Mouse (Mus musculus): Measurements from ENCODE around the gene Pik3r2. TPM values are rescaled to one million over a fixed set of nuclear protein-coding genes. Genes with fewer than 3 reads are reported as not detected.

The Pik3r2 gene
- polyA plus RNA-seq, 1 experiment from 2014 or later: 84.3 TPM

DNA sequence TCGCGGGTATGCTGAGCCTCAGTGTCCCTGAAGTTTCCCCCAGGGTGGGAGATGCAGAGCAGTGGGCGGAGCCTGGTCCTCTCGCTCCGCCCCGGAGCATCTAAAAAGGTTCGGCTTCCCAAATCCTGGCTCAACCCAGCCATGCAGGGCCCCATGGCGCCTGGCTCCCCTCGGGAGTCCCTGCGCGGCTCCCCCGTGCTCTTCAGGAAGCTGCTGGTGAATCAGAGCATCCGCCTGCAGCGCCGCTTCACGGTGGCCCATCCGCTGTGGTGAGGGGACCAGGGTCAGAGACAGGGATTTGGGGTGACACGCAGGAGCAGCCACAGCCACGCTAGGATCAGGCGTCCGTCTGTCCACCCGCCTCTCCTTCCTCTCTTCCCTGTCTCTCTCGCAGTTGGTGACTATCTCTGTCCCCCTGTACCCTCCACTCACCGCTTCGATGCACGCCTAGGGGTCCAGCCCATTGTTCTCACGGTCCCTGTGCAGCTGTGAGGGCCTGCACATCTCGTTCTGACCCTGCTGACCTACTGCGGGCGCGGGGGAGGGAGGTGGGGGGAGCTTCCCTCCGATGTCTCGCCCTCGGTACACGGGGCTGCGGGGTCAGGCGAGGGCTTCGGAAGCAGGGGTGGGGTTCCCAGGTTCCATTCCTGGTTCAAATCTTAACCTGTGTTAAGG, 33.4 kb downstream of the Pik3r2 start:
- 2% methylated on average over 38 of the region's 38 CpGs for WGBS

GRCm38 (mm10) chr8:70742176-70742575, 34.3 kb downstream of the Pik3r2 start:
- peaks cover 16% of the 10 kb centered on the region for H3K4me1 ChIP-seq
- H3K4me2 ChIP-seq: no peak overlapping the region
- no peak overlapping the region for H3K4me3 ChIP-seq
- no peak overlapping the region; the same call in 1 of the 2 replicates for H3K9ac ChIP-seq
- 76% methylated on average over 11 of the region's 11 CpGs for WGBS
- no peak for ATAC-seq
- H3K9me3 ChIP-seq (replicated peaks): no peaks in the 10 kb centered on the region
- H3K27ac ChIP-seq: no peak overlapping the region
- H3K27me3 ChIP-seq: peaks cover 81% of the 10 kb centered on the region
- no peaks in the 10 kb centered on the region for H3K36me3 ChIP-seq (ENCODE audit: poor library complexity, severe bottlenecking)

More for the DNA sequence above, 33.4 kb downstream of the Pik3r2 start:
- no peak for ATAC-seq
- H3K4me3 ChIP-seq: peak overlapping the region; percentile 31
- no peak overlapping the region for H3K27ac ChIP-seq
- H3K9me3 ChIP-seq (replicated peaks): no peaks in the 10 kb centered on the region
- H3K9ac ChIP-seq: peak overlapping the region; percentile 51
- H3K4me2 ChIP-seq: peak overlapping the region; percentile 57
- no peaks in the 10 kb centered on the region for H3K36me3 ChIP-seq (ENCODE audit: poor library complexity, severe bottlenecking)
- peaks cover 16% of the 10 kb centered on the region for H3K4me1 ChIP-seq
- peaks cover 83% of the 10 kb centered on the region for H3K27me3 ChIP-seq

GRCm38 (mm10) chr8:70741661-70742060, 34.9 kb downstream of the Pik3r2 start:
- ATAC-seq: no peak
- Histone ChIP-seq H3K27ac (no peak overlapping the region), H3K4me2 (no peak overlapping the region), H3K27me3 (peaks cover 76% of the 10 kb centered on the region), H3K36me3 (ENCODE audit: poor library complexity, severe bottlenecking) (no peaks in the 10 kb centered on the region), H3K4me1 (peaks cover 16% of the 10 kb centered on the region), H3K9me3 (replicated peaks) (no peaks in the 10 kb centered on the region), H3K4me3 (no peak overlapping the region), H3K9ac (no peak overlapping the region)
- WGBS: 66% methylated on average over 5 of the region's 5 CpGs

DNA sequence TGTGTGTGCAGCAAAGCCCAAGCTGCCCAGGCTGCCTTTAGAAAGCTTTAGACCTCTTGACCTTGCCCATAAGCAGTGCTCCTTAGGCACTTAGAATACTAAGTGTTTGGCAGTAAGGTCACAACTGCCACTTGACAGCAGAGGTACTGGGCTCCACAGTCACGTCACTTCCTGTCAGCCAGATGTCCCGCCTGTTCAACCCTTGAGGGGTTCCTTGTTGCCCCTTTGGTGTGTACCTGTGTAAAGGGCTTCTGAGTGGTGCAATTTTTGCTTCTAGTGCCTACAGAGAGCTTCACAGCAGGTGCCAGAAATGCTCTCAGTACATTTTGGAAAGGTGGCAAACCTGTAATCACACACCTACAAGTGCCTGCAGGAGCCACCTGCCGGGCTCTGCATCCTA, 38.3 kb downstream of the Pik3r2 start:
- H3K27ac ChIP-seq: no peak overlapping the region
- H3K4me2 ChIP-seq: no peak overlapping the region
- no peak for ATAC-seq
- 74% methylated on average over 3 of the region's 3 CpGs for WGBS
- H3K9me3 ChIP-seq (replicated peaks): no peaks in the 10 kb centered on the region
- H3K4me3 ChIP-seq: no peak overlapping the region
- H3K9ac ChIP-seq: no peak overlapping the region
- peaks cover 45% of the 10 kb centered on the region for H3K27me3 ChIP-seq
- peaks cover 4% of the 10 kb centered on the region for H3K4me1 ChIP-seq
- no peaks in the 10 kb centered on the region for H3K36me3 ChIP-seq (ENCODE audit: poor library complexity, severe bottlenecking)

DNA sequence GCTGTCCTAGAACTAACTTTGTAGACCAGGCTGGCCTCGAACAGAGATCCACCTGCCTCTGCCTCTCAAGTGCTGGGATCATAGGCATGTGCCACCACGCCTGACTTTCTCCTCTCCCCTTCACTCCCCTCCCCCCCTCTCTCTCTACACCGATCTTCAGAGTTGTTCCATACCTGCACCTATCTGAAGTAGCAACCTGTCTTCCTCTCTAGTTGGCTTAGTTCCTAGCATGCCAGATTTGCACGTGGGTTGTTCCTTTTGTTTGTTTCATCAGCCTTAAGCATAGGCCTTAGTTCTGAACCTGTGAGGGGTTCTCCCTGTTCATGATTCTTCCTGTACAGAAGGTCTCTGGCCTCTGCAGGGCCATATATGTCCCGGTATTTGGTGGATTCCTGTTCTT, 38.8 kb downstream of the Pik3r2 start:
- no peaks in the 10 kb centered on the region for H3K36me3 ChIP-seq (ENCODE audit: poor library complexity, severe bottlenecking)
- H3K4me2 ChIP-seq: no peak overlapping the region
- H3K27ac ChIP-seq: no peak overlapping the region
- peaks cover 40% of the 10 kb centered on the region for H3K27me3 ChIP-seq
- H3K9me3 ChIP-seq (replicated peaks): no peaks in the 10 kb centered on the region
- 67% methylated on average over 5 of the region's 5 CpGs for WGBS
- no peak overlapping the region for H3K9ac ChIP-seq
- H3K4me1 ChIP-seq: no peaks in the 10 kb centered on the region
- no peak for ATAC-seq
- H3K4me3 ChIP-seq: no peak overlapping the region

DNA sequence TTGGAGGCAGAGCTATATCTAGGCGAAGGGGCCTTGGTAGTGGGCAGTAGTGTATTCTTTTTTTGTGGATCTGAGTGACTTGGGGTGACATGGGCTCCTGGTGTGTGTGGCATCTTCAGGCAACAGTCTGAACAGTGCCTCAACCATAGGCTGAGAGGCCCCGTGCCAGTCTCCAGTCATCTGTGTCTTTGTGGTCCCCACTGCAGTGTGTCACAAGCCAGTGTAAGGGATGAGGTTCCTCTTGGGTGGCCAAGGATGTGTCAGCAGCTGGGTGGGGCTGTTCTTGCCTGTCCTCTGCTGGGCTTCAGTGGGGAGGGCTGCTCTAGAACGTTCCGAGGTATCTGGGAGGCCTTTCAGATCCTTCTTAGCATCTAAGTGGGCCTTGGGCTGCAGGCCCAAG, 45.6 kb downstream of the Pik3r2 start:
- no peak overlapping the region for H3K9ac ChIP-seq
- no peak overlapping the region for H3K4me2 ChIP-seq
- H3K9me3 ChIP-seq (replicated peaks): no peaks in the 10 kb centered on the region
- 86% methylated on average over 4 of the region's 4 CpGs for WGBS
- ATAC-seq: no peak
- no peak overlapping the region for H3K27ac ChIP-seq
- H3K4me3 ChIP-seq: no peak overlapping the region
- peaks cover 4% of the 10 kb centered on the region for H3K4me1 ChIP-seq
- no peaks in the 10 kb centered on the region for H3K36me3 ChIP-seq (ENCODE audit: poor library complexity, severe bottlenecking)
- H3K27me3 ChIP-seq: peaks cover 62% of the 10 kb centered on the region

DNA sequence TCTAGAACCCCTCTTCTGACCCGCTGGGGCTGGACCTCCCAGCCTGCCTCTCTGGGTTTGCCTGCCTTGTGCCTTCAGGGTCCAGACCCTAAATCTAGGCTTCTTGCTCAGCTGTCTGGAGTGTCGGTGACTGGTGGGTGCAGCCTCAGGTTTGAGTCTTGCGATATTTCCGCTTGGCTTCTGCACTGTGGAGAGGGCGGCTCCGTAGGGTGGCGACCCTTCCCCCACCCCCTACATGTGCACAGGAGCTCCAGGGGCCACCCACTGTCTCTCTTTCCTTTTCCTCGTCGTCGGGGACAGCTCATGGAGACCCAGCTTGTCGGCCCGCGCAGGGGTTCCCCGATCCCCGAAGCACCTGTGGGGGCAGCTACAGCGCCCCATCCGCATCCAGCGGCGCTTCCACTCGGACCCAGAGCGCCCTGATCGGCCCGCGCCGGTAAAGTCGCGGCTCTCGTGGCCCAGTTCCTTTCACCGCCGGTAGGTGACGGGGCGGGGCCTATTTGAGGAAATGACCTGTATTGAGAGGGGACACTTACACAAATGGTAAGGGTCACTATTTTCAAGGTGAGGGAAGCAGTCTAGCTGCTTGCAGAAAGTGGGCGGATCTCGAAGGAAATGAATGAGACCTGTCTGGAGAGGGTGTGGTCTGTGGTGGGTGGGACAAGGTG, 46.6 kb downstream of the Pik3r2 start:
- ATAC-seq: no peak
- H3K4me1 ChIP-seq: peaks cover 4% of the 10 kb centered on the region
- peak overlapping the region; percentile 43; the same call in 1 of the 2 replicates for H3K9ac ChIP-seq
- peaks cover 59% of the 10 kb centered on the region for H3K27me3 ChIP-seq
- 5% methylated on average over 34 of the region's 34 CpGs for WGBS
- no peaks in the 10 kb centered on the region for H3K36me3 ChIP-seq (ENCODE audit: poor library complexity, severe bottlenecking)
- H3K4me3 ChIP-seq: peak overlapping the region; percentile 23
- no peaks in the 10 kb centered on the region for H3K9me3 ChIP-seq (replicated peaks)
- H3K4me2 ChIP-seq: peak overlapping the region; percentile 50
- H3K27ac ChIP-seq: no peak overlapping the region

DNA sequence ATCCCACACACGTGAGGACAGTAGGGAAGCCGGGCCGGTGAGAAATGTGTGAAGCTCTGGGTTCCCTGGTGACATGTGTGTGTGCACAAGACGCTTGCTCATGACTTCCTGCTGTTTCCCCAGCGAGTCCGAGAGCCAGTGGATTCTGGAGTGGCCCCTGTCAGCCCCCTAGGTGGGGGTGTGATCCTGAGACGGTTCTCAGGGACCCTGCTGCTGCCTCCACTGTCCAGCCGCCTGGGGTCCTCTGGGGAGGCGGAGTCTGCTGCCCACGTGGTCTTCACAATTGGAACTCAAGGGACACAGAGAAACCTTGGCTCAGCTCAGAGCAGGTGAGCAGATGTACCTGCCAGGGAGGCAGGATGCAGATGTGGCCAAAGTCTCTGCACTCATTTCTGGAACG, 49.8 kb downstream of the Pik3r2 start:
- Histone ChIP-seq H3K4me2 (no peak overlapping the region), H3K4me3 (no peak overlapping the region), H3K36me3 (ENCODE audit: poor library complexity, severe bottlenecking) (no peaks in the 10 kb centered on the region), H3K9ac (no peak overlapping the region), H3K27ac (no peak overlapping the region), H3K27me3 (peaks cover 50% of the 10 kb centered on the region), H3K4me1 (peaks cover 4% of the 10 kb centered on the region), H3K9me3 (replicated peaks) (no peaks in the 10 kb centered on the region)
- WGBS: 45% methylated on average over 11 of the region's 11 CpGs
- no peak for ATAC-seq

DNA sequence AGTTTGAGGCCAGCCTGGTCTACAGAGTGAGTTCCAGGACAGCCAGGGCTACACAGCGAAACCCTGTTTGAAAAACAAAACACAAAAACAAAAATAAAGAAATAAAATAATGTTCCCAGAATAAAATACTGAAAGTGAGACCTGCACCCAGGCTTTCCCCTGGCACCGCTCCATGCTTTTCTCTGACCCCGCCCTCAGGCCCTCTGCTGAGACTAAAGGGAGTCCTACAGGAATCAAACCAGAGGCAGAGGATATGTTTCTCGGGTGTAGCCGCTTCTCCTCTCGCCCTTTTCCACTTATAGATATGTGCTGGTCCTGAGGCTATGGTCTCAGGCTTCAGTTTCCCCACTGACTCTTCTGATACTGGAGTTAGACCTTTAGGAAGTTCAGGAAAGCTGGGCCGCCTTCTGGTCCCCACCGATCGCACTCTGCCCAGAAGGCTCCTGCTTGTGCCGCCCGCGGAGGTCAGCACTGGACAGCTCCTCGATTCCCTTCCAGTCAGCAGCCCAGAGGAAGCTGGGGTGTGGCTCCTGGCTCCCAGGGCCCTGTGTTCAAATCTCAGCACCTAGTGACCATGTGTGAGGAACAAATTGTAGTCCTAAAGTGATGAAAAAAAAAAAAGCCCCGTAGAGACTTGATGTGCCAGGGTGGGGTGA, 50.6 kb downstream of the Pik3r2 start:
- Histone ChIP-seq H3K4me2 (no peak overlapping the region), H3K4me3 (no peak overlapping the region), H3K27ac (no peak overlapping the region), H3K9ac (no peak overlapping the region), H3K4me1 (peaks cover 4% of the 10 kb centered on the region), H3K9me3 (replicated peaks) (no peaks in the 10 kb centered on the region), H3K36me3 (ENCODE audit: poor library complexity, severe bottlenecking) (no peaks in the 10 kb centered on the region), H3K27me3 (peaks cover 42% of the 10 kb centered on the region)
- ATAC-seq: no peak
- WGBS: 30% methylated on average over 14 of the region's 14 CpGs

- no peak overlapping the region for H3K27ac ChIP-seq
- 73% methylated on average over 12 of the region's 12 CpGs for WGBS
Measured at GRCm38 (mm10) chr8:70724216-70724615, 52.3 kb downstream of the Pik3r2 start.

GRCm38 (mm10) chr8:70723486-70724210, 52.9 kb downstream of the Pik3r2 start, which contains the start of gene Pde4c:
Gene Pde4c, plus strand, starts transcription at chr8:70723720.
- Histone ChIP-seq H3K9ac (peak within 1 kb of the TSS; percentile 13; the same call in 1 of the 2 replicates), H3K4me3 (no peak within 1 kb of the TSS), H3K27me3 (peaks cover 25% of the 10 kb centered on the region), H3K9me3 (replicated peaks) (no peaks in the 10 kb centered on the region), H3K4me1 (no peaks in the 10 kb centered on the region), H3K36me3 (ENCODE audit: poor library complexity, severe bottlenecking) (no peaks in the 10 kb centered on the region), H3K27ac (no peak within 1 kb of the TSS), H3K4me2 (no peak within 1 kb of the TSS)
- 73% methylated on average over 7 of the region's 7 CpGs for WGBS
- no peak for ATAC-seq

More at GRCm38 (mm10) chr8:70724216-70724615, 52.3 kb downstream of the Pik3r2 start:
- H3K4me2 ChIP-seq: no peak overlapping the region
- H3K9ac ChIP-seq: no peak overlapping the region
- H3K4me3 ChIP-seq: no peak overlapping the region
- H3K4me1 ChIP-seq: no peaks in the 10 kb centered on the region
- H3K27me3 ChIP-seq: peaks cover 31% of the 10 kb centered on the region
- H3K36me3 ChIP-seq (ENCODE audit: poor library complexity, severe bottlenecking): no peaks in the 10 kb centered on the region
- H3K9me3 ChIP-seq (replicated peaks): no peaks in the 10 kb centered on the region
- no peak for ATAC-seq

- no peak overlapping the region for H3K27ac ChIP-seq
- peaks cover 7% of the 10 kb centered on the region for H3K27me3 ChIP-seq
- H3K36me3 ChIP-seq (ENCODE audit: poor library complexity, severe bottlenecking): no peaks in the 10 kb centered on the region
- peaks cover 3% of the 10 kb centered on the region; the same call in 1 of the 2 replicates for H3K4me1 ChIP-seq
- H3K9ac ChIP-seq: no peak overlapping the region; the same call in 1 of the 2 replicates
- WGBS: 84% methylated on average over 8 of the region's 8 CpGs
- H3K4me2 ChIP-seq: no peak overlapping the region
- H3K4me3 ChIP-seq: no peak overlapping the region
- no peaks in the 10 kb centered on the region for H3K9me3 ChIP-seq (replicated peaks)
- ATAC-seq: no peak
Measured at GRCm38 (mm10) chr8:70721601-70722000, 54.9 kb downstream of the Pik3r2 start.

All from forebrain, embryonic 13.5 days (tissue).